Mouse (Mus musculus): ENCODE data around the gene Clec18a. TPM values are rescaled to one million over a fixed set of nuclear protein-coding genes. Genes with fewer than 3 reads are reported as not detected.

Gene Clec18a
- total and polyA plus RNA-seq, 2 experiments from 2014 or later: 0.05 TPM; not detected in 1

GRCm38 (mm10) chr8:111056158-111056663 lies 36.0 kb downstream of the Clec18a start, which contains the start of gene Exosc6:
Gene Exosc6, plus strand, starts transcription at chr8:111056339.
- Histone ChIP-seq H3K27me3 (ENCODE audit: control insufficient read depth, insufficient read depth, low read length) (no peaks in the 10 kb centered on the region), H3K9me3 (replicated peaks; ENCODE audit: control insufficient read depth, low read length) (no peaks in the 10 kb centered on the region), H3K4me1 (ENCODE audit: control insufficient read depth, insufficient read depth) (peaks cover 10% of the 10 kb centered on the region; the same call in 1 of the 2 replicates), H3K36me3 (replicated peaks; ENCODE audit: control insufficient read depth, insufficient read depth, low read length) (peaks cover 45% of the 10 kb centered on the region), H3K4me2 (ENCODE audit: low read depth, low read length) (peak within 1 kb of the TSS; percentile 100), H3K4me3 (ENCODE audit: low read depth, low read length) (peak within 1 kb of the TSS; percentile 94), H3K9ac (replicated peaks; ENCODE audit: low read depth, low read length) (peak within 1 kb of the TSS; percentile 77), H3K27ac (ENCODE audit: low read depth) (peak within 1 kb of the TSS; percentile 71)
- peak; percentile 96 for ATAC-seq (ENCODE audit: insufficient read depth, low read depth)
- no peak for TF ChIP-seq EP300 (IDR thresholded peaks at IDR 0.05; ENCODE audit: low read depth)
- TF ChIP-seq CTCF (IDR thresholded peaks at IDR 0.05; ENCODE audit: low read depth): peak; percentile 93
- DNase-seq (ENCODE audit: low spot score): peak; percentile 95
- 1% methylated on average over 56 of the region's 68 CpGs for WGBS

GRCm38 (mm10) chr8:111055661-111056060 lies 36.6 kb downstream of the Clec18a start:
- H3K4me1 ChIP-seq (ENCODE audit: control insufficient read depth, insufficient read depth): peaks cover 10% of the 10 kb centered on the region; the same call in 1 of the 2 replicates
- no peaks in the 10 kb centered on the region for H3K27me3 ChIP-seq (ENCODE audit: control insufficient read depth, insufficient read depth, low read length)
- DNase-seq (ENCODE audit: low spot score): no peak
- no peak for ATAC-seq (ENCODE audit: insufficient read depth, low read depth)
- H3K9ac ChIP-seq (replicated peaks; ENCODE audit: low read depth, low read length): no peak overlapping the region
- H3K4me2 ChIP-seq (ENCODE audit: low read depth, low read length): no peak overlapping the region
- no peak overlapping the region for H3K4me3 ChIP-seq (ENCODE audit: low read depth, low read length)
- no peak for TF ChIP-seq EP300 (IDR thresholded peaks at IDR 0.05; ENCODE audit: low read depth)
- TF ChIP-seq CTCF (IDR thresholded peaks at IDR 0.05; ENCODE audit: low read depth): no peak
- no peak overlapping the region for H3K27ac ChIP-seq (ENCODE audit: low read depth)
- peaks cover 50% of the 10 kb centered on the region for H3K36me3 ChIP-seq (replicated peaks; ENCODE audit: control insufficient read depth, insufficient read depth, low read length)
- H3K9me3 ChIP-seq (replicated peaks; ENCODE audit: control insufficient read depth, low read length): no peaks in the 10 kb centered on the region
- WGBS: 66% methylated on average over 2 of the region's 2 CpGs

- Histone ChIP-seq H3K27me3 (ENCODE audit: control insufficient read depth, insufficient read depth, low read length) (no peaks in the 10 kb centered on the region), H3K36me3 (replicated peaks; ENCODE audit: control insufficient read depth, insufficient read depth, low read length) (peaks cover 56% of the 10 kb centered on the region), H3K27ac (ENCODE audit: low read depth) (no peak overlapping the region), H3K4me1 (ENCODE audit: control insufficient read depth, insufficient read depth) (peaks cover 10% of the 10 kb centered on the region; the same call in 1 of the 2 replicates), H3K9me3 (replicated peaks; ENCODE audit: control insufficient read depth, low read length) (no peaks in the 10 kb centered on the region), H3K9ac (replicated peaks; ENCODE audit: low read depth, low read length) (no peak overlapping the region), H3K4me3 (ENCODE audit: low read depth, low read length) (no peak overlapping the region), H3K4me2 (ENCODE audit: low read depth, low read length) (no peak overlapping the region)
- ATAC-seq (ENCODE audit: insufficient read depth, low read depth) (no peak), DNase-seq (ENCODE audit: low spot score) (no peak)
- TF ChIP-seq CTCF (IDR thresholded peaks at IDR 0.05; ENCODE audit: low read depth) (no peak), EP300 (IDR thresholded peaks at IDR 0.05; ENCODE audit: low read depth) (no peak)
- 82% methylated on average over 17 of the region's 17 CpGs for WGBS
Observed at GRCm38 (mm10) chr8:111055031-111055634, 37.1 kb downstream of the Clec18a start.

GRCm38 (mm10) chr8:111053827-111054518 lies 38.3 kb downstream of the Clec18a start:
- TF ChIP-seq CTCF (IDR thresholded peaks at IDR 0.05; ENCODE audit: low read depth) (no peak), EP300 (IDR thresholded peaks at IDR 0.05; ENCODE audit: low read depth) (no peak)
- Histone ChIP-seq H3K27me3 (ENCODE audit: control insufficient read depth, insufficient read depth, low read length) (no peaks in the 10 kb centered on the region), H3K9ac (replicated peaks; ENCODE audit: low read depth, low read length) (no peak overlapping the region), H3K36me3 (replicated peaks; ENCODE audit: control insufficient read depth, insufficient read depth, low read length) (peaks cover 67% of the 10 kb centered on the region), H3K27ac (ENCODE audit: low read depth) (no peak overlapping the region), H3K4me1 (ENCODE audit: control insufficient read depth, insufficient read depth) (peaks cover 10% of the 10 kb centered on the region; the same call in 1 of the 2 replicates), H3K4me2 (ENCODE audit: low read depth, low read length) (no peak overlapping the region), H3K4me3 (ENCODE audit: low read depth, low read length) (no peak overlapping the region), H3K9me3 (replicated peaks; ENCODE audit: control insufficient read depth, low read length) (no peaks in the 10 kb centered on the region)
- WGBS: 92% methylated on average over 12 of the region's 12 CpGs
- DNase-seq (ENCODE audit: low spot score) (no peak), ATAC-seq (ENCODE audit: insufficient read depth, low read depth) (no peak)

- no peak overlapping the region for H3K9ac ChIP-seq (replicated peaks; ENCODE audit: low read depth, low read length)
- 98% methylated on average over 7 of the region's 7 CpGs for whole genome bisulfite sequencing
- H3K4me2 ChIP-seq (ENCODE audit: low read depth, low read length): no peak overlapping the region
- no peak for DNase-seq (ENCODE audit: low spot score)
- H3K27me3 ChIP-seq (ENCODE audit: control insufficient read depth, insufficient read depth, low read length): no peaks in the 10 kb centered on the region
- no peaks in the 10 kb centered on the region for H3K9me3 ChIP-seq (replicated peaks; ENCODE audit: control insufficient read depth, low read length)
- no peak overlapping the region for H3K4me3 ChIP-seq (ENCODE audit: low read depth, low read length)
- H3K4me1 ChIP-seq (ENCODE audit: control insufficient read depth, insufficient read depth): no peaks in the 10 kb centered on the region
- peaks cover 100% of the 10 kb centered on the region for H3K36me3 ChIP-seq (replicated peaks; ENCODE audit: control insufficient read depth, insufficient read depth, low read length)
- no peak overlapping the region for H3K27ac ChIP-seq (ENCODE audit: low read depth)
- ATAC-seq (ENCODE audit: insufficient read depth, low read depth): no peak
- no peak for TF ChIP-seq CTCF (IDR thresholded peaks at IDR 0.05; ENCODE audit: low read depth)
- TF ChIP-seq EP300 (IDR thresholded peaks at IDR 0.05; ENCODE audit: low read depth): no peak
Observed at GRCm38 (mm10) chr8:111049106-111049505, 43.1 kb downstream of the Clec18a start.

Data from heart, postnatal 0 days (tissue).